Mouse (Mus musculus): Measurements from ENCODE around the gene Itpkb.

GRCm38 (mm10) chr1:180387750-180388480 lies 57.6 kb downstream of the Itpkb start:
- TF ChIP-seq CTCF (IDR thresholded peaks at IDR 0.05; ENCODE audit: low read depth, low read length) (no peak), GATA1 (IDR thresholded peaks at IDR 0.05; ENCODE audit: borderline replicate concordance, low read length) (no peak), POLR2AphosphoS5 (IDR thresholded peaks at IDR 0.05; ENCODE audit: insufficient replicate concordance, low read depth, low read length) (no peak), TAL1 (conservative IDR thresholded peaks at IDR 0.05; ENCODE audit: low read depth, low read length) (no peak), GATA2 (IDR thresholded peaks at IDR 0.05; ENCODE audit: borderline replicate concordance, low read depth, low read length) (no peak)

All from G1E (cell line).